Mouse (Mus musculus) cerebellum, adult 9-10 months (tissue): ENCODE measurements around the gene Crocc2.

ENCODE experiments used
- DNase-seq: peaks from one replicate; pipeline ENCODE4 v3.0.0; 2022

Gene Crocc2

GRCm38 (mm10) chr1:93217530-93217929, 49.0 kb downstream of the Crocc2 start:
- no peak for DNase-seq

- DNase-seq, result no peak
These were observed 52.3 kb downstream of the Crocc2 start for GRCm38 (mm10) chr1:93220776-93221175.

- no peak for DNase-seq
These were observed 55.4 kb downstream of the Crocc2 start for GRCm38 (mm10) chr1:93223972-93224371.

- DNase-seq, result no peak
These were observed 56.7 kb downstream of the Crocc2 start for GRCm38 (mm10) chr1:93225226-93225625.

GRCm38 (mm10) chr1:93225731-93226520, 57.4 kb downstream of the Crocc2 start:
- DNase-seq, result no peak

DNA sequence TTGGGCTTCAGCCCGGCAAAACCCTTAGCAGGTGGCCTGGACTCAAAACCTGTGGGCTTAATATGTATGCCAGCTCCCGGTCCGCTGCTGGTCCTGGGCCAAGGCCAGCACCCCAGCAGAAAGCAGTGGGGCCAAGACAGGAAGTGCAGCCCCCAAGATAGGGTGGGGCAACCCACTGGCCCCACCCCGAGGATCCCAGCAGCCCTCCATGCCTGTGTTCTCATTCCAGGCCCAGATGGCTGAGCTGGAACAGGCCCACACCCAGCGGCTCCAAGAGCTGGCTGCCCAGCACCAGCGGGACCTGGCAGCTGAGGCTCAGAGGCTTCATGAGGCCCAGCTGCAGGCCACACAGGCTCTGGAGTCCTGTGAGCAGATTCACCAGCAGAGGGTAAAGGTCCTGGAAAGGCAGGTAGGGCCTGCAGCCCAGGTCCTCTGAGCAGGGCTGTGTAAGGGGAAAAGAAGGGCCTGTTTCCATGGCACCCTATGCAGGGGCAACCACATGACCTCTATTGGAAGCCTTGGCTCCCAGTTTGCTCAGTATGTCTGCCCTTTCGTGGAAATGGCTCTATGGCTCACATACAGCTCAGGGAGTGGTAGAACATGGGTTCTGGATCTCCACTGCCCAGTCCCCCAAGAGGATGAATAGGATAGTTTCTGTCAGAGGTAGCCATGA, 58.9 kb downstream of the Crocc2 start:
- DNase-seq, result peak; percentile 50

DNA sequence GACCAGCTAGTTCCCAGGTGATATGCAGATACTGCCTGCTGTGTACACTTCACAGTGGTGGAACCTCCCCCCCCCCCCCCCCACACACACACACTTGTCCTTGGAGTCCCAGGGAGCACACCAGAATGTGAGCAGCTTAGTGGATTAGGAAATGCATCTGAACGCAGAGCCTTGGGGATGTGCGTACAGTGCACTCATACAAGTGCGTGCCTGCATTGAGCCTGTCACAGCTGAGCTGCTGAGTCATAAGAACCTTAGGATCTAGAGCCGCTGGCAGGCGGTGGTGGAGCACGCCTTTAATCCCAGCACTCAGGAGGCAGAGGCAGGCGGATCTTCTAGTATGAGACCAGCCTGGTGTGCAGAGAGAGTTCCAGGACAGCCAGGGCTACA, 59.4 kb downstream of the Crocc2 start:
- no peak for DNase-seq

- no peak for DNase-seq
These were observed 60.7 kb downstream of the Crocc2 start for GRCm38 (mm10) chr1:93229221-93229620.

DNA sequence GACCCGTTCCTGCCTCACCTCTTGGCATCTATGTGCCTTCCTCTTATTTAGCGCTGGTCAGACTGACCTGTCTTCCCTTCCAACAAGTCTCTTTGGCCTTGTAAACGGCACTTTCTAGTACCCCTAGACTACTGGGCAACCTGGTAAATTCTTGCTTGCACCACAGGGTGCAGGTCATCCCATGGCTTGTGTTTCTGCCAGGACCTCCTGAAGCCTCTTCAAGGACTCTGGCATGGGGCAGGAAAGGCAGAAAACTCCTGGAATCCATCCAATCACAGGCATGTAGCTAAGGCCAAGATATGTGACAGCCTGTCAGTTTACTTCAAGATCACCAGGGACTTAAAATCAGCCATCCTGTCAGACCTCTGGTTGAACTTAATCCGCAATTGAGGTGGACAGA, 61.1 kb downstream of the Crocc2 start:
- DNase-seq, result no peak

DNA sequence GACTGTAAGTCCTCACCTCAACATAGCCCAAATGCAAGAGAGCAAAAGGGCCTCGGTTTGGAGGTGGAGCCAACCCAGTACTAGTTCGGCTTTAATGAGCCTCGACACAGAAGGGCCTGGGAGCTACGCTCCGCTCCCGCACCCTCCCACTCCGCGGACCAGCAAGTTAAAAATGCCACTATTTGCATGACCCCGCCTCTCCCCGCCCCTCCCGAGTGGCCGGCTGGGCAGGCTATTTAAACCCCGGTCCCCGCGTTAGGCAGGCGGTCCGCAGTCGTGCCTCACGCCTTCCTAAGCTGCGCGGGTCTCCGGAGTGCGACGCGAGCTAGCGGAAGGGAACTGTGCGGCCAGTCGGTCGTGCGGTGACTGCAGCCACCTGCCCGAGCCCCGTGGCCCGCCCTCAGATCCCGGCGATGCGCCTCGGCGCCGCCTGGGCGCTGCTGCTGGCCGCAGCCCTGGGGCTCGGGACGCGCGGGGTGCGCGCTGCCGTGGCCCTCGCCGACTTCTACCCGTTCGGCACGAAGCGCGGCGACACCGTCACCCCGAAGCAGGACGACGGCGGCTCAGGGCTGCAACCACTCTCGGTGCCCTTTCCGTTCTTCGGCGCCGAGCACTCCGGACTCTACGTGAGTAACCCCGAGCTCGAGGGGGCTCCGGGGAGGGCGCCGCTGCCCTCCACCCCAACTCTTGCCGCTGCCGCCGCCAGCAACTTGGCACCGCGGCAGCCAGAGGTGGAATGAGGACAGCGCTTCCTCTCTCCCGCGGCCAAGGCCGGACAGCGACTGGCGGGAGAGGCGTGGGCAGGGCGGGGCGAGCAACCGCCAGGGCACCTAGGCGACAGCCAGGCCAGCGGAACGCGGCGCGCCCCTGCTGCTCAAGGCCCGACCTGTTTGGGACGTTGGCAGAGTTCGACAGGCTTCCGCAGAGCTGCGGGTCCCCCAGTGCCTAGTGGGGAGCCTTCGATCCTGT, 67.3 kb downstream of the Crocc2 start, which contains the start of gene Sned1:
TSS of gene Sned1 (plus strand) at position 266 of the 969 bp plus-strand sequence.
- peak; percentile 83 for DNase-seq

DNA sequence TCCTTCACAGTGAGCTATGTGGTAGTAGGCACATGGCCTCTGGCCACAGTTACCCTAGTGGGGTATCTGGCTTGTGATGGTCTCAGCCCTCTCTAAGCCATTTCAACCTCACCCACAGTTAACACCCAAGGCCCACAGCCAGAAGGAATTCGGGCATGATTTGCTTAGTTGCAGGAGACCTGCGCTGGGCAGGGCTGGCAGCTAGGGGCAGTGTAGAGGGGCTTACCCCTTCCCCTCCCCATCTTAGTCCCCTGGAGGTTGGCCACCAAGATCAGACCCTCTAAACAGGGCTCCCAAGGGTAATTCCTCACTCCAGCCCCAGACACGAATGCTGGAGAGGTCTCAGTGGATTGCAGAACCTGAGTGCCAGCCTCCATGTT, 68.0 kb downstream of the Crocc2 start:
- peak; percentile 36 for DNase-seq

DNA sequence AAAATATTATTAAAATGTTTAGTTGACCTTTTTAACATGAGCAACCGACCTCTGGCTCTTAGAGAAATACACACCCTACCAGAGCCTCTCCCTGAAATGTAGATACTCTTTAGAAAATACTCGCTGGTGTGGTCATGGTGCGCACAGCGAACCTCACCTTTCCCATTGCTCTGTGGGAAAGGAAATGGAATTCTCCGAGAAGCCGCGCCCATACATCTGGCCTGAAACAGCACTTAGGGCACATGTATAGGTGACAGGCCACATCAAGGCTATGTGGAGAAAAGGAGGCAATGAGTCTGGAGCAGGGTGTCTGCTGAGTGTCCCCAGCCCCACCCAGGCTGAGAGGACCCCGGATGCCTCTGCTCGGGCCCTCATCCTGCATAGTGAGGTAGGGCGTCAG, 69.2 kb downstream of the Crocc2 start:
- DNase-seq, result no peak

DNA sequence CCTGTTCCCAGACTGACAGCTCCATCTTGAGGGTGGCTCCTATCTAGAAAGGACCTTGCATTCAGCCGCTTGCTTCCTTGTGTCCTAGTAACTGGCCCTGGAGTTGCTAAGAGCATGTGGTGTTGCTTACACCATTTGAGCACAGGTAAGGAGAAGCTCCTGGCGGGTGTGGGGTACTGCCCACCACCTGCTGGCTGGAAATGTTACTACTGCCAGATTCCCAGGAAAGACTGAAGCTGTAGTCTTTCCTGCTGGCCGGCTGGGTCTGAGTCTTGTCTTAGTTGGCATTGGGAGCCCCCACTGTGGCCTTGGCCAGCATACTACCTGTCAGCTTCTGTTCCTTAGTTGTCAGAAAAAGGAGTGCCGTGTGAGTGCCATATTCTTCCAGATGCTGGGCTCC, 69.7 kb downstream of the Crocc2 start:
- DNase-seq, result no peak

- DNase-seq, result no peak
These were observed 77.4 kb downstream of the Crocc2 start for GRCm38 (mm10) chr1:93245936-93246335.

DNA sequence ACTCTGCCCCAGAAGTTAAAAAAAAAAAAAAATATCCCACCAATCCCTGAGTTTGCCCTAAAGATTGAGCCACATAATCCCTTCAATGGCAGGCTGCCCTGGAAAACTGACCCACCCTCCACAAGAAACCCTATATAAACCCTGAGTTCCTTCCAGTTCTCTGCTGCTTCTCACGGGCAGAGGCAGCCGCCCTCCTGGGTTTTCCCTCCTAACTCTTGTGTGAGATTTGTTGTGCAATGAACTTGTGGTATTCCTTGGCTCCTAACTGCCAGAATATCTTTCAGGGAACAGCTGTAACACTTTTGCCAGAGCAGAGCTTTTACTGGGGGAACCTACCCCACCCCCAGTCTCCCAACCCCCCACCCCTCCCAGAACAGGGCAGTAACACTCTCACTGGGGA, 84.1 kb downstream of the Crocc2 start:
- DNase-seq, result no peak

- DNase-seq, result no peak
These were observed 87.2 kb downstream of the Crocc2 start for GRCm38 (mm10) chr1:93255761-93256160.

- DNase-seq, result no peak
These were observed 89.0 kb downstream of the Crocc2 start for GRCm38 (mm10) chr1:93257560-93257959.

DNA sequence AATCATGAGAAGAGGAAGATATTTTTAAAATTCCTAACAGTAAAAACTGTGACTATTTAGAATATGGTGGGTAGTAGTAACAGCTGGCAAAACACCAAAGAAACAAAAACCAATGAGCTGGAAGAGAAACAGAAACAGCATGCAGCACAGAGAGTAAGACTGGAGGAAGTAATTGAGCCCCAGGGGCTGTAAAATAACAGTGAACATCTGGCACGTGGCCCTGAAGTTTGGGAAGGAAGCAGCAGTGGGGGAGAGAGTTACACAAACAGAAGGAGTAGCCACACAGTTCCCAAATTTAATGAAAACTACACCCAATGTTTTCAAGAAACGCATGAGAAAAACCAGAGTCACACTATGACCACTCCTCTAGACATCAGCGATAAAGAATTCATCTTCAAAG, 98.7 kb downstream of the Crocc2 start:
- no peak for DNase-seq

DNA sequence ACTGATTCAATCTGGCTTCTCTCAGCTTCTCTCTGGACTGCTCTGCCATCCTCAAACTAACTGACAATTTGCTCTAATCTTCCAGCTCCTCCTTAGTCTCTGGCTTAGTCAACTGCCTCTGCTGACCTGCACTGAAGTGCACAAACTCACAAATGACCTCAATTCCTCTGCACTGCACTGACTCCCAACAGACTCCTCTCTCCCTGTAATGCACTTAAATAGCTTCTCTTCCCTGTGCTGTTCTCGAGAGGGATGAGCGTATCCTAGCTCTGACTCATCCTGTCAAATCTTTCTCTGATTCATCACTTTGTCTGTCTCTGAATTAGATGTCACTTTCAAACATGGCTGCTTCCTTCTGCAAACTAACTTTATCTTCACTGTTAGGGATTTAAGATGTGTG, 99.7 kb downstream of the Crocc2 start:
- no peak for DNase-seq

DNA sequence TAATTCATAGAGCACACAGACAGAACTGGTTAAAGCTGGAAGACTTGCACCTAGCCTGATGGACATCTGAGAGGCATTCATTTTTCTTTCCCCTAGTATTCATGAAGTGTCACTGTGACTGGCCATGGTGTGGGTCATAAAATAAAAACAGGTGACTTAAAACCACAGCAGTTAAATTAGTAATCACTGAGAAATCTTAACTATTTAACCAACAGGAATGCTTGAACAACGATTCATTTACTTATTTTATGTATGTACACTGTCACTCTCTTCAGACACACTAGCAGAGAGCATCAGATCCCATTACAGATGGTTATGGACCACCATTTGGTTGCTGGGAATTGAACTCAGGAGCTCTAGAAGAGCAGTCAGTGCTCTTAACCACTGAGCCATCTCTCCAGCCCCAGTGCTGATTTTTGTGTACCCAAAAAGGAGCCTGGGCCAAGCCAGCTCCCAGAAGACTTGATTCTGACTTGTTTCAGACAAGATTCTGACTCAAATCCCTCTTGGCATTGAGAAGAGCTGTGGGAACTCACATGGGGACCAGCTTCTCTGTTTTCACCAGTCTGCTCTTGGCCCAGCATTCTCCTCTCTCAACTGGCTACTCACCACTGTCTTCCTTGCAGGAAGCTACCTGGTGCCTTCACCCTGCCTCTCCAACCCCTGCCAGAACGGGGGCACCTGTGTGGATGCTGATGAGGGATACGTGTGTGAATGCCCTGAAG, 102.2 kb downstream of the Crocc2 start:
- no peak for DNase-seq

GRCm38 (mm10) chr1:93271751-93272150, 103.2 kb downstream of the Crocc2 start:
- DNase-seq, result no peak

DNA sequence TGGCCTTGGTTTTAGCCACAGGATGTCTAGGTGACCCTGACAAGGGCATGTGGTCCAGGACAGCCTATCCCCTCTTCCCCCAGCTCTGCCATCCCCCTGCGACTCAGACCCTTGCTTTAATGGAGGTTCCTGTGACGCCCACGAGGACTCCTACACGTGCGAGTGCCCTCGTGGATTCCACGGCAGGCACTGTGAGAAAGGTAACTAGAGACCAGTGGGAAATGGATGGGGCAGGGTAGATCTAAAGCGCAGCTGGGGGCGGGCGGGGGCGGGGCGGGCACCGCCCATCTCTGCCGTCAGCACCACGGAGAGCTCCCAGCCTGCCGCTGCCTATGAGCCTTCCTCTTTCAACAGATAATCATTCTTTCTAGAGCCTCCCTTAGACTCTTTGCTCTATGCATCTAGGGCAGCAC, 103.9 kb downstream of the Crocc2 start:
- DNase-seq, result no peak

DNA sequence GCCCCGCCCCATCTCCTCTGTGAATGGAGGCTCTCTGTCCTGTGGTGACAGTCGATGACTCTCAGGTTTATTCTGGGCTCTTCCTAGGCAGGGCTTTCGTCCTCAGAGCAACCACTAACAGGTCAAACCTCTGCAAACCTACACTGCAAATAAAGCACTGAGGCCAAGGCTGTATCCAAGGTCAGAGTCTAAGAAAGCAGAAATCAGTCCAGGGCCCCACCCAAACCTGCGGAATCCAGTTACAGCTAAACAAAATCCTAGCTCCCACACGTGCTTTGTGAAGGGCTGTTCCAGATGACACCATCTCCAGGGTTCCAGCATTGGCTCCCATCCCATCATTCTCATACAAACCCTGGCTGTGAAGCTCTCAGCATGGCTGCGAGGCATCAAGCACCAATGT, 107.0 kb downstream of the Crocc2 start:
- DNase-seq, result no peak
